Mouse (Mus musculus) MEL (cell line): ENCODE results near the gene Dvl2. TPM values are rescaled to one million over a fixed set of nuclear protein-coding genes. Genes with fewer than 3 reads are reported as not detected.

Source experiments
- DNase-seq: peaks from one replicate; pipeline ENCODE4 v3.0.0; 2011; ENCODE audit warnings: low read depth, low spot score
- H3K27ac ChIP-seq: 2 replicates; pipeline ENCODE4 v1.5.1; 2012; ENCODE audit warnings: low read depth, mild to moderate bottlenecking, control low read depth, low read length, moderate library complexity; ENCODE audit not compliant: control insufficient read depth
- H3K27me3 ChIP-seq, 2 experiments: fragments of 150-350 bp in 1 of 2; sonication (generic) in 1 of 2; 2 replicates each; pipeline ENCODE4 v1.6.1; 2012; ENCODE audit warnings: low read length in 2 of 2, mild to moderate bottlenecking in 2 of 2, improper control_type of control experiment in 1 of 2, moderate library complexity in 1 of 2; ENCODE audit not compliant: insufficient read depth in 2 of 2, control insufficient read depth in 1 of 2
- H3K36me3 ChIP-seq, 2 experiments: 2 replicates each; pipeline ENCODE4 v1.6.1; 2012 to 2014; ENCODE audit warnings: low read length in 2 of 2, improper control_type of control experiment in 1 of 2, inconsistent platforms in 1 of 2, mild to moderate bottlenecking in 1 of 2; ENCODE audit not compliant: insufficient read depth in 2 of 2, control insufficient read depth in 1 of 2
- H3K4me1 ChIP-seq, 2 experiments: fragments of 150-350 bp in 1 of 2; sonication (generic) in 1 of 2; 2 replicates each; pipeline ENCODE4 v1.6.1; 2012; ENCODE audit warnings: low read length in 2 of 2, improper control_type of control experiment in 1 of 2, mild to moderate bottlenecking in 1 of 2; ENCODE audit not compliant: insufficient read depth in 2 of 2, control insufficient read depth in 1 of 2
- H3K4me3 ChIP-seq, 2 experiments: fragments of 150-350 bp in 1 of 2; sonication (generic) in 1 of 2; 2 replicates each; pipeline ENCODE4 v1.5.1; 2012; ENCODE audit warnings: low read depth in 2 of 2, low read length in 2 of 2, mild to moderate bottlenecking in 2 of 2, moderate library complexity in 2 of 2, control low read depth in 1 of 2, improper control_type of control experiment in 1 of 2; ENCODE audit not compliant: control insufficient read depth in 1 of 2, insufficient read depth in 1 of 2
- H3K79me2 ChIP-seq: 2 replicates; pipeline ENCODE4 v1.6.1; 2012; ENCODE audit warnings: mild to moderate bottlenecking, low read length, moderate library complexity; ENCODE audit not compliant: control insufficient read depth, poor library complexity, insufficient read depth
- H3K9ac ChIP-seq: 2 replicates; pipeline ENCODE4 v1.6.1; 2012; ENCODE audit warnings: low read depth, mild to moderate bottlenecking, control low read depth, low read length, moderate library complexity; ENCODE audit not compliant: control insufficient read depth, poor library complexity, severe bottlenecking
- H3K9me3 ChIP-seq: fragments of 150-350 bp; sonication (generic); replicated peaks from 2 replicates; pipeline ENCODE4 v1.6.1; 2012; ENCODE audit warnings: mild to moderate bottlenecking, low read length, improper control_type of control experiment, moderate library complexity; ENCODE audit not compliant: insufficient read depth
- CTCF ChIP-seq, 3 experiments: IDR thresholded peaks in 2 of 3; conservative IDR thresholded peaks in 1 of 3; 2 replicates each; pipeline ENCODE4 v1.5.1; 2011 to 2012; ENCODE audit warnings: low read length in 3 of 3, low read depth in 2 of 3, mild to moderate bottlenecking in 2 of 3, improper control_type of control experiment in 1 of 3, inconsistent platforms in 1 of 3, mixed read lengths in 1 of 3, moderate library complexity in 1 of 3; ENCODE audit not compliant: control insufficient read depth in 1 of 3, insufficient read depth in 1 of 3, poor library complexity in 1 of 3, severe bottlenecking in 1 of 3
- ELF1 ChIP-seq: IDR thresholded peaks from 2 replicates; pipeline ENCODE4 v1.6.1; 2014; ENCODE audit warnings: low read depth, mild to moderate bottlenecking, inconsistent platforms, low read length, improper control_type of control experiment, moderate library complexity
- GABPA ChIP-seq: IDR thresholded peaks from 2 replicates; pipeline ENCODE4 v1.6.1; 2012; ENCODE audit warnings: low read depth, mild to moderate bottlenecking, inconsistent platforms, low read length, improper control_type of control experiment, moderate library complexity
- HCFC1 ChIP-seq: IDR thresholded peaks from 2 replicates; pipeline ENCODE4 v1.6.1; 2012; ENCODE audit warnings: low read depth, mild to moderate bottlenecking, inconsistent platforms, low read length, improper control_type of control experiment, moderate library complexity
- JUND ChIP-seq: IDR thresholded peaks from 2 replicates; pipeline ENCODE4 v1.6.1; 2011; ENCODE audit warnings: low read depth, mild to moderate bottlenecking, improper control_type of control experiment, low read length
- KAT2A ChIP-seq: conservative IDR thresholded peaks from 2 replicates; pipeline ENCODE4 v1.6.1; 2012; ENCODE audit warnings: low read depth, low read length, improper control_type of control experiment, inconsistent platforms
- MAX ChIP-seq: IDR thresholded peaks from 2 replicates; pipeline ENCODE4 v1.6.1; 2011; ENCODE audit warnings: low read length, improper control_type of control experiment
- MAZ ChIP-seq: IDR thresholded peaks from 2 replicates; pipeline ENCODE4 v1.6.1; 2012; ENCODE audit warnings: low read depth, mild to moderate bottlenecking, inconsistent platforms, low read length, improper control_type of control experiment
- MXI1 ChIP-seq: IDR thresholded peaks from 2 replicates; pipeline ENCODE4 v1.6.1; 2011; ENCODE audit warnings: mild to moderate bottlenecking, low read depth, low read length, improper control_type of control experiment
- MYB ChIP-seq: IDR thresholded peaks from 2 replicates; pipeline ENCODE4 v1.6.1; 2011; ENCODE audit warnings: mild to moderate bottlenecking, low read depth, low read length, improper control_type of control experiment
- NELFE ChIP-seq: IDR thresholded peaks from 2 replicates; pipeline ENCODE4 v1.6.1; 2011; ENCODE audit warnings: low read depth, low read length, improper control_type of control experiment
- NRF1 ChIP-seq: IDR thresholded peaks from 2 replicates; pipeline ENCODE4 v1.6.1; 2014; ENCODE audit warnings: low read depth, mild to moderate bottlenecking, inconsistent platforms, low read length, improper control_type of control experiment, moderate library complexity; ENCODE audit not compliant: poor library complexity, insufficient read depth, severe bottlenecking
- POLR2A ChIP-seq, 2 experiments: IDR thresholded peaks; 2 replicates each; pipeline ENCODE4 v1.6.1; 2011 to 2012; ENCODE audit warnings: low read length in 2 of 2, mild to moderate bottlenecking in 2 of 2, control low read depth in 1 of 2, improper control_type of control experiment in 1 of 2, low read depth in 1 of 2, moderate library complexity in 1 of 2; ENCODE audit not compliant: control insufficient read depth in 1 of 2, insufficient read depth in 1 of 2, poor library complexity in 1 of 2
- POLR2AphosphoS2 ChIP-seq: IDR thresholded peaks from 2 replicates; pipeline ENCODE4 v1.6.1; 2011; ENCODE audit warnings: low read length, improper control_type of control experiment
- RCOR1 ChIP-seq: IDR thresholded peaks from 2 replicates; pipeline ENCODE4 v1.6.1; 2012; ENCODE audit warnings: low read depth, mild to moderate bottlenecking, inconsistent platforms, low read length, improper control_type of control experiment
- SIN3A ChIP-seq: IDR thresholded peaks from 2 replicates; pipeline ENCODE4 v1.6.1; 2012; ENCODE audit warnings: low read length, improper control_type of control experiment, inconsistent platforms
- SMC3 ChIP-seq: IDR thresholded peaks from 2 replicates; pipeline ENCODE4 v1.6.1; 2011; ENCODE audit warnings: low read depth, low read length, improper control_type of control experiment
- TBP ChIP-seq: IDR thresholded peaks from 2 replicates; pipeline ENCODE4 v1.8.0; 2011; ENCODE audit warnings: low read depth, low read length, improper control_type of control experiment
- TCF12 ChIP-seq: IDR thresholded peaks from 2 replicates; pipeline ENCODE4 v1.6.1; 2014; ENCODE audit warnings: low read depth, mild to moderate bottlenecking, inconsistent platforms, low read length, improper control_type of control experiment, moderate library complexity
- UBTF ChIP-seq: IDR thresholded peaks from 2 replicates; pipeline ENCODE4 v1.6.1; 2012; ENCODE audit warnings: low read depth, mild to moderate bottlenecking, inconsistent platforms, low read length, improper control_type of control experiment, moderate library complexity, borderline replicate concordance; ENCODE audit not compliant: insufficient read depth
- USF1 ChIP-seq: IDR thresholded peaks from 2 replicates; pipeline ENCODE4 v1.6.1; 2014; ENCODE audit warnings: low read depth, mild to moderate bottlenecking, inconsistent platforms, low read length, improper control_type of control experiment, moderate library complexity
- ZC3H11A ChIP-seq: IDR thresholded peaks from 2 replicates; pipeline ENCODE4 v1.6.1; 2012; ENCODE audit warnings: low read depth, mild to moderate bottlenecking, inconsistent platforms, low read length, improper control_type of control experiment
- ZMIZ1 ChIP-seq: IDR thresholded peaks from 2 replicates; pipeline ENCODE4 v1.6.1; 2012; ENCODE audit warnings: low read depth, mild to moderate bottlenecking, inconsistent platforms, low read length, improper control_type of control experiment, moderate library complexity
- ZNF384 ChIP-seq: IDR thresholded peaks from 2 replicates; pipeline ENCODE4 v1.6.1; 2012; ENCODE audit warnings: low read depth, mild to moderate bottlenecking, inconsistent platforms, low read length, improper control_type of control experiment
- polyA plus RNA-seq, 2 experiments: library from polyadenylated mRNA; stranded (reverse) in 1 of 2; unstranded in 1 of 2; fragments of >175 nt in 1 of 2; fragments of >200 nt in 1 of 2; gene quantifications; 2 replicates each; pipeline versions ENCODE4 v1.2.1 to v1.2.4; 2012; ENCODE audit warnings: low replicate concordance in 2 of 2, low read depth in 1 of 2; ENCODE audit not compliant: insufficient read length in 2 of 2, insufficient read depth in 1 of 2, missing spikeins in 1 of 2
- total RNA-seq: library from RNA; depleted of rRNA; stranded (reverse); fragments of 300-350 nt; gene quantifications from 2 replicates; pipeline ENCODE4 v1.2.3, GENCODE M21; 2012

Dvl2 gene
- total and polyA plus RNA-seq, 3 experiments: 38.5 to 40.1 TPM; not detected in 1

DNA sequence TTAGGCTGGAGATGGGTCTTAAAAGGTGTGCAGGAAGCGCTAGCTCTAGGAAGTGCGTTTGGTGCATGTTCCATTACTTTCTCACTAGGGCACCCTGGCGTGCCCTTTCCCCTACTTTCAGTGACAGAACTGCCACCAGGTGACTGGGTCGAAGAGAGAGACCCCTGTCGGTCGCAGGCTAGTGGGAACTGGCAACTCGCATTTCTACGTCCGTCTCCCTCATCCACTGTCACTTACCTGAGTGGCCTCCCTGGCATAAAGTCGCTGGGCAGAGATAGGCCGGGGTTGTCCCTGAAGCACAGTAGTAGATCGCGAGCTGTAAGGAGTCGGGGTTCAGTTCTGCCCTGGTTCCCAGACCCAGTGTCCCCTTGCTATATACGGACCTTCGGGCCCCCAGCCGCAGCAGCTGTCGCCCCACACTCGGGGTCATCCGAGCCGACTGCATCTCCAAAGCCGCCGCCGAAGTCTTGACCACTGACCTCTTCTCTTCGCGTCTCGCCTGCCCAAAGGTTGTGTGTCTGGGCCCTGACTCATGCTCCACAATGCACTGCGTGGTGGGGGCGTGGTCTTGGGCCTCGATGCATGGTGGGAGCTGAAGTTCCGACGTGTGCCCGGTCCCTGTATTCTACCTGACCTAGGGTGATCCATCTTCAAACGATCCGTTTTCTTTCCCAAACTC, 14.6 kb downstream of the Dvl2 start, which contains the start of gene Acadvl:
Acadvl (minus strand) TSS at position 532 of the 679 bp plus-strand sequence.
- H3K79me2 ChIP-seq: peaks cover 20% of the 10 kb centered on the region
- H3K9ac ChIP-seq: peak within 1 kb of the TSS; percentile 84
- no peaks in the 10 kb centered on the region for H3K9me3 ChIP-seq
- peaks cover 6 to 30% of the 10 kb centered on the region in 2 experiments for H3K4me1 ChIP-seq
- H3K27ac ChIP-seq: peak within 1 kb of the TSS; percentile 22
- peak within 1 kb of the TSS; percentile 82 to 86 for H3K4me3 ChIP-seq
- peaks cover 0 to 32% of the 10 kb centered on the region in 2 experiments; a peak in 2 of 4 replicates for H3K36me3 ChIP-seq
- peak; percentile 40 to 59 (median 50); a peak in 5 of 6 replicates for TF ChIP-seq CTCF (IDR thresholded peaks at IDR 0.05 in 2 of 3, conservative IDR thresholded peaks at IDR 0.05 in 1 of 3; ENCODE audit: control insufficient read depth in 1 of 3, insufficient read depth in 1 of 3, low read depth in 2 of 3, low read length in 3 of 3, poor library complexity in 1 of 3, severe bottlenecking in 1 of 3)
- TF ChIP-seq HCFC1: peak; percentile 98
- TF ChIP-seq ZNF384: peak; percentile 26; the same call in 1 of the 2 replicates
- TF ChIP-seq UBTF: no peak
- peak; percentile 41; the same call in 1 of the 2 replicates for TF ChIP-seq MAX
- peak; percentile 85 for TF ChIP-seq MXI1
- no peak for TF ChIP-seq RCOR1
- TF ChIP-seq GABPA: 0 out of 2 replicates have a peak, but pooled peaks have one; percentile 19
- peak; percentile 64 for TF ChIP-seq ELF1
- peak; percentile 42; the same call in 1 of the 2 replicates for TF ChIP-seq NRF1
- no peak for TF ChIP-seq ZC3H11A
- TF ChIP-seq POLR2A (IDR thresholded peaks at IDR 0.05; ENCODE audit: control insufficient read depth in 1 of 2, insufficient read depth in 1 of 2, low read depth in 1 of 2, low read length in 2 of 2, poor library complexity in 1 of 2): peak in 1 of 2 experiments; percentile 87; a peak in 2 of 4 replicates
- no peak for TF ChIP-seq JUND
- peak; percentile 97 for TF ChIP-seq POLR2AphosphoS2
- TF ChIP-seq KAT2A: peak; percentile 90
- TF ChIP-seq NELFE: peak; percentile 84
- peak; percentile 69 for TF ChIP-seq TBP
- peak; percentile 83 for TF ChIP-seq SIN3A
- TF ChIP-seq TCF12: peak; percentile 67
- TF ChIP-seq USF1: peak; percentile 50
- no peak for TF ChIP-seq MYB
- peak; percentile 40; the same call in 1 of the 2 replicates for TF ChIP-seq SMC3
- TF ChIP-seq MAZ: peak; percentile 85; the same call in 1 of the 2 replicates
- peak; percentile 82; the same call in 1 of the 2 replicates for TF ChIP-seq ZMIZ1
- peak; percentile 95 for DNase-seq
- H3K27me3 ChIP-seq: no peaks in the 10 kb centered on the region
